Mouse (Mus musculus) olfactory bulb, adult 2 months (tissue): ENCODE measurements at regions not wholly inside any gene's neighbourhood (a gene's known extent, or its start where the extent isn't known, plus 50 kb on each side); places are given as distances from the start of the nearest gene placed in this dataset.

Experiments used
- H3K27ac ChIP-seq: fragments of 200-500 bp; 2 replicates; pipeline ENCODE4 v1.5.1; 2012; ENCODE audit warnings: low read depth, low read length; ENCODE audit not compliant: insufficient read depth
- H3K4me1 ChIP-seq: fragments of 200-500 bp; 2 replicates; pipeline ENCODE4 v1.6.1; 2012; ENCODE audit warnings: low read length; ENCODE audit not compliant: control insufficient read depth, insufficient read depth
- H3K4me3 ChIP-seq: fragments of 200-500 bp; 2 replicates; pipeline ENCODE4 v1.5.1; 2012; ENCODE audit warnings: mild to moderate bottlenecking, low read depth, low read length, moderate library complexity; ENCODE audit not compliant: insufficient read depth
- CTCF ChIP-seq: fragments of 200-500 bp; IDR thresholded peaks from 2 replicates; pipeline ENCODE4 v1.5.1; 2012; ENCODE audit warnings: low read depth, mild to moderate bottlenecking, low read length, moderate library complexity; ENCODE audit not compliant: insufficient read depth
- POLR2A ChIP-seq: fragments of 200-500 bp; IDR thresholded peaks from 2 replicates; pipeline ENCODE4 v1.6.1; 2012; ENCODE audit warnings: mild to moderate bottlenecking, low read depth, low read length, moderate library complexity; ENCODE audit not compliant: insufficient read depth
- WGBS: fragments of 180-500 bp; shearing (Covaris S2); methylation state at CpG from one replicate; pipeline ENCODE4 v1.1.7; 2018; 5-methylcytosine and 5-hydroxymethylcytosine counted together

DNA sequence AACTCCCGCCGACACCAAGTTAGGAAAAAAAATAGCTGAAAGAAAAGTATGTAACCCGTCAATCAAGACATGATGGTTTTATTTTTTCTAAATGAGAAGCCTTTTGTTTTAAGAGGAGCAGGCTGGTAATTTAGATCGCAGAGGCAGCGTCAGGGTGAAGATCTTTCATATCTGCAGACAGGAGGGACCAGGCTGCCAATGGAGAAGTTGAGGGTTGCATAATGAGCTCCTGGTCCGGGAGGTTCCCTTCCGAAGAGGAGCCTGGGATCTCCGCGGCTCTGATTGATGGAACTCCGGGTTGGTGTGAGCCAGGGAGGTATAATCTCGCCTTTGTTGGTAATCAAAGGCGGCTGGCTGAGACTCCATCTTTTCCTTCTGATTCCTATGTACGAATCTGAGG lies 168.8 kb upstream of the Mvb12b start:
- Histone ChIP-seq H3K4me3 (no peak overlapping the region), H3K27ac (no peak overlapping the region), H3K4me1 (no peaks in the 10 kb centered on the region)
- WGBS: 53% methylated on average over 13 of the region's 13 CpGs
- no peak for TF ChIP-seq POLR2A
- no peak for TF ChIP-seq CTCF

GRCm38 (mm10) chr2:34043064-34043463 lies 155.3 kb upstream of the Mvb12b start:
- 67% methylated on average over 5 of the region's 5 CpGs for WGBS
- TF ChIP-seq POLR2A (no peak), CTCF (no peak)
- Histone ChIP-seq H3K4me3 (no peak overlapping the region), H3K4me1 (no peaks in the 10 kb centered on the region; the same call in 1 of the 2 replicates), H3K27ac (no peak overlapping the region)

DNA sequence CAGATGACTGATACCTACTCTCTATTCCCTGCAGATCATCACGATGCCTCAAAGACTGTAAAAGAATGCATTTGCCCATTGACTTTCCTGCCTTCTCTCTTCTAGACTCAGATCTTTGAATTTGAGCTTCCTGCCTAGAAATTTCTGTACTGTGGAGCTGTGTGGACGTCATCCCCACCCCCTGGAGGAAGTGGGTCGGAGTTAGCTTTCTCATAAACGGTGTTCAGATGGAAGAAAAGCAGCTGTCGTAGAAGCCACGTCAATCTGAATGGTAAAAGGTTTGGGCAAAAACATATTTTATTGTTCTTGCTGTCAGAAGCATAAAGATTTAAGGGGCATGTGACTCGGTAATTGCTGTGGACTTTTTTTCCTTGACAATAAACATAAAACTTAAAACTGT lies 154.6 kb upstream of the Mvb12b start:
- Histone ChIP-seq H3K4me1 (no peaks in the 10 kb centered on the region; the same call in 1 of the 2 replicates), H3K4me3 (no peak overlapping the region), H3K27ac (no peak overlapping the region)
- WGBS: 67% methylated on average over 7 of the region's 7 CpGs
- TF ChIP-seq POLR2A (no peak), CTCF (no peak)

- Histone ChIP-seq H3K4me3 (no peak overlapping the region), H3K27ac (no peak overlapping the region), H3K4me1 (no peaks in the 10 kb centered on the region; the same call in 1 of the 2 replicates)
- TF ChIP-seq CTCF (no peak), POLR2A (no peak)
- WGBS: 70% methylated on average over 8 of the region's 8 CpGs
Observed at GRCm38 (mm10) chr2:34038982-34039381, 151.2 kb upstream of the Mvb12b start.

GRCm38 (mm10) chr2:34033212-34033611 lies 145.5 kb upstream of the Mvb12b start:
- 71% methylated on average over 11 of the region's 11 CpGs for WGBS
- Histone ChIP-seq H3K4me1 (peaks cover 18% of the 10 kb centered on the region), H3K4me3 (no peak overlapping the region), H3K27ac (no peak overlapping the region)
- TF ChIP-seq POLR2A: no peak
- TF ChIP-seq CTCF: no peak

DNA sequence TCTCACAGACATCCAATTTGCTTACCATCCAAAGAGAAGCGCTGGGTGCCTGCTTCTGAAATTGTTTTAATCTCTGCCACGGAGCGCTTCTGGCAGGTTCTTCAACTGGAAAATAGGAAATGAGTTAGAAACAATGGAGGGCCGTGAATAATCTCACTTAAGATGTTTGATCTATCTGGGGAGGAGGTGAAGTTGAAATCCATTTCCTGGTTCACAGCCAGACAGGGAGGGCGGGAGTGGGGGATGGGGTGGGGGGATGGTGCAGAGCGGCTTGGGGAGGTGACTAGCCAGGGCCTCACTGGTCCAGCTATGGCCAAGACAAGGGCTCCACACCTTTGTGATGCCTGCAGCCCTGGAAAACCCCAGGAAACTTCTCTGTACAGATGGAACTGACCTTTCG lies 143.7 kb upstream of the Mvb12b start:
- no peak overlapping the region for H3K4me3 ChIP-seq
- H3K27ac ChIP-seq: no peak overlapping the region
- peaks cover 27% of the 10 kb centered on the region for H3K4me1 ChIP-seq
- no peak for TF ChIP-seq CTCF
- no peak for TF ChIP-seq POLR2A
- WGBS: 46% methylated on average over 7 of the region's 7 CpGs

DNA sequence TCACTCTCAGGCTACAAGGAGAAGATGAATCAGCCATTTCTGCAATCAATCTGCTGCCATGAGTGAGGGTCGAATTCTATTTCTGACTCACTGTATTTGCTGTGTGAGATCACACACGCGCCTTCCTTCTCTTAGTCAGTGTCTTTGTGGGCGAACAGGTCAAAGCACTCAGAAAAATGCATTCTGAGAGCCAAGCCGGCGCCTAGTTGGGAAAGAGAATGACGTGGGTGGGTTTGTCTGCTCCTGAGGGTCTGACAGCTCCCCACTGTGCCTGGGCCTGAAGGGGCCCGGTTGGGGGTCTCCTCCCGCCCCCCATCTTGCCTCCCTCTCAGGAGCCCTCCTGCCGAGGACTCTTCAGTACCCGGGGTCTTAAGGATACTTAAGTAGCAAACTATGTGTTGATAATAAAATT lies 143.3 kb upstream of the Mvb12b start:
- Histone ChIP-seq H3K27ac (no peak overlapping the region; the same call in 1 of the 2 replicates), H3K4me1 (peaks cover 27% of the 10 kb centered on the region), H3K4me3 (no peak overlapping the region)
- 18% methylated on average over 11 of the region's 11 CpGs for WGBS
- TF ChIP-seq POLR2A: no peak
- no peak for TF ChIP-seq CTCF

GRCm38 (mm10) chr2:34027445-34027844 lies 139.7 kb upstream of the Mvb12b start:
- H3K4me1 ChIP-seq: peaks cover 18% of the 10 kb centered on the region
- no peak overlapping the region for H3K4me3 ChIP-seq
- H3K27ac ChIP-seq: no peak overlapping the region
- 49% methylated on average over 9 of the region's 9 CpGs for WGBS
- TF ChIP-seq POLR2A (no peak), CTCF (no peak)

DNA sequence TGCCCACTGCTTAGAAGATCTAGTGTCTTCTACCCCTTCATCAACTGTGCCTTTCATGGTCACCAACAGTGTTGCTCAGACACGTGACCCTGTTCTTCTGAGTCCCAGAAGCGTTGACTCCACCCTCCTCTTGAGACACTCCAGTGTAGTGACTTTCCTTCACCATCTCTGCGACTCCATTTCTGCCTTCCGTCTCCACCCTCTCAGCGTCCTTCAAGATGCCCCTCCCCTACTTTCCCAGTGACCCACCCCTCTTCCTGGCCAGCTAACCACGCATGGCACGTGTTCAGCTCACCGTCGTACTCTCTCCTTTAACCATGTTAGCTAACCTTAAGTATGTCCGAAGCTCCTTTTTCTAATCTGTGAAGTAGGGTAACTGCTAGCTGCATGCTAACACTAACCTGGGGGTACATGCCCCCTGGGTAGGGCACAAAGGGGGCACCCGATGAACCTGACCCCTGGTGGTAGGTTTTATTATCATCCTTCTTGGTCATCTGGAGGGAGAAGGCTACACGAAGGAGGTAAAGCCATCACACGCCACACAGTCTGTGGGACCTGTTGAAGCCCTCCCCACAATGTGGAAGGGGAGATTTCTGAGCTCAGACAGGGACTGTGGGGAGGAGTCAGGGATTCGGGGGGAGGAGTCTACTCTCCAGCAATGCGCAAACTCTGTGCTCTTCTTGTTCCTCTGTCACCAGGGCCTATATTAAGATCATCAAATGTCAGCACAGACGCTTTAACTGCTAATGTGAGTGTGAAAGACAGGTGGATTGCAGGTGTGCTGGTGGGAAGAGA lies 139.0 kb upstream of the Mvb12b start:
- H3K4me1 ChIP-seq: peaks cover 18% of the 10 kb centered on the region
- no peak overlapping the region for H3K27ac ChIP-seq
- TF ChIP-seq CTCF (no peak), POLR2A (no peak)
- WGBS: 88% methylated on average over 16 of the region's 16 CpGs
- no peak overlapping the region for H3K4me3 ChIP-seq

DNA sequence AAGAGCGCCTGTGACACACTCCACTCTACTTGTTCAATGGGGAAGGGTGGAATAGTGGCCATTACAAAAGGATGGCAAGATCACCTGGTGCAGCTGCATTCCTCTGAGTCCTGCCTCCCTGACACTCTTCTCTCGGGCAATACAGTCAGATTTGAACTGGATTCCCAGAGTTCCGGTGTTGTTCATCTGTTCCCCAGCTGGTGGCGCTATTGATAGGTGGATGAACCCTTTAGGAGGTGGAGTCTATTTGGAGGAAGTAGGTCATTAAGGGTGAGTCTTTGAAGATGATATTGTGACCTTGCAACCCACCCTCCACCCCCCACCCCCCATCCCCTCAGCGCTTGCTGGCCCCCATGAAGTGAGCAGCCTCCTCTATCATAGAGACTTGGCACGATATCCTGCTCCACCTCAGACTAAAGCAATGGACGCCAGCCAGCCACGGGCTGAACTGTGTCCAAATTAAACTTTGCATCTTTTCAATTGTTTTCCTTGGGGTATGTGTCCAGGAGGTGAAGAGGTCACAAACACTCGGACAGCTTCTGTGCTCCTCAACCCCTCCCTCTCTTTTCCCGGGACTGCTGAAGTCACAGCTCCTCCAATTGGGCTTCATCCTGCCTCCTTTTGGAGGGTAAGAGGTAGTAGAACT lies 138.1 kb upstream of the Mvb12b start:
- no peak overlapping the region for H3K4me3 ChIP-seq
- no peak for TF ChIP-seq POLR2A
- TF ChIP-seq CTCF: no peak
- no peak overlapping the region for H3K27ac ChIP-seq
- 63% methylated on average over 10 of the region's 10 CpGs for WGBS
- H3K4me1 ChIP-seq: peaks cover 14% of the 10 kb centered on the region
